Mouse (Mus musculus) telencephalon, adult 2 months (tissue): ENCODE measurements around the gene Strn4.

Experiments
- DNase-seq: peaks from one replicate; pipeline ENCODE4 v3.0.0-alpha.2; 2011; ENCODE audit warnings: low read depth, low spot score

Gene Strn4

GRCm38 (mm10) chr7:16815351-16815941 lies at the start of gene Strn4:
TSS of gene Strn4 (plus strand) at chr7:16815889.
- no peak for DNase-seq

- no peak for DNase-seq
These were observed 49.2 kb upstream of the Strn4 start for GRCm38 (mm10) chr7:16766443-16766842.

- no peak for DNase-seq
These were observed 39.8 kb upstream of the Strn4 start for GRCm38 (mm10) chr7:16775888-16776287.

- DNase-seq, result no peak
These were observed 35.6 kb upstream of the Strn4 start for GRCm38 (mm10) chr7:16780076-16780475.

GRCm38 (mm10) chr7:16780825-16781554 lies 34.7 kb upstream of the Strn4 start, which contains the start of gene Slc1a5:
TSS of gene Slc1a5 (plus strand) at chr7:16781340.
- DNase-seq, result peak; percentile 18

- DNase-seq, result no peak
These were observed 34.2 kb upstream of the Strn4 start for GRCm38 (mm10) chr7:16781555-16781815.

GRCm38 (mm10) chr7:16781816-16782554 lies 33.7 kb upstream of the Strn4 start:
- no peak for DNase-seq

- DNase-seq, result no peak
These were observed 33.0 kb upstream of the Strn4 start for GRCm38 (mm10) chr7:16782555-16783125.

GRCm38 (mm10) chr7:16783224-16783688 lies 32.4 kb upstream of the Strn4 start:
- no peak for DNase-seq

GRCm38 (mm10) chr7:16783758-16784415 lies 31.8 kb upstream of the Strn4 start:
- DNase-seq, result no peak

- no peak for DNase-seq
These were observed 31.2 kb upstream of the Strn4 start for GRCm38 (mm10) chr7:16784498-16784976.

- DNase-seq, result no peak
These were observed 30.1 kb upstream of the Strn4 start for GRCm38 (mm10) chr7:16785541-16786083.

GRCm38 (mm10) chr7:16792316-16792715 lies 23.4 kb upstream of the Strn4 start:
- DNase-seq, result no peak

- no peak for DNase-seq
These were observed 22.5 kb upstream of the Strn4 start for GRCm38 (mm10) chr7:16793010-16793725.

GRCm38 (mm10) chr7:16794886-16795285 lies 20.8 kb upstream of the Strn4 start:
- DNase-seq, result no peak

- DNase-seq, result no peak
These were observed 11.2 kb upstream of the Strn4 start for GRCm38 (mm10) chr7:16804409-16805028.

GRCm38 (mm10) chr7:16807936-16808335 lies 7.8 kb upstream of the Strn4 start:
- no peak for DNase-seq

- no peak for DNase-seq
These were observed 7.0 kb upstream of the Strn4 start for GRCm38 (mm10) chr7:16808647-16809046.

GRCm38 (mm10) chr7:16809739-16810138 lies 6.0 kb upstream of the Strn4 start:
- no peak for DNase-seq

- DNase-seq, result no peak
These were observed 5.2 kb upstream of the Strn4 start for GRCm38 (mm10) chr7:16810399-16810919.
